Mouse (Mus musculus): ENCODE results near the gene Ntn3. TPM values are rescaled to one million over a fixed set of nuclear protein-coding genes. Genes with fewer than 3 reads are reported as not detected.

Ntn3 gene
- polyA plus RNA-seq, 1 experiment: 0.37 TPM

- Histone ChIP-seq H3K4me3 (replicated peaks; ENCODE audit: control insufficient read depth, low read depth, low read length) (no peak overlapping the region), H3K27ac (ENCODE audit: control insufficient read depth, insufficient read depth, low read depth, low read length, poor library complexity) (no peak overlapping the region), H3K4me1 (ENCODE audit: control insufficient read depth, insufficient read depth, low read length) (peaks cover 8% of the 10 kb centered on the region)
- 88% methylated on average over 5 of the region's 5 CpGs for WGBS
- TF ChIP-seq POLR2A (IDR thresholded peaks at IDR 0.05; ENCODE audit: borderline replicate concordance, control insufficient read depth, low read depth, low read length) (no peak), CTCF (IDR thresholded peaks at IDR 0.05; ENCODE audit: control insufficient read depth, insufficient read depth, low read length) (no peak)
Observed at GRCm38 (mm10) chr17:24161466-24161865, 47.9 kb downstream of the Ntn3 start.

- Histone ChIP-seq H3K4me3 (replicated peaks; ENCODE audit: control insufficient read depth, low read depth, low read length) (no peak overlapping the region), H3K4me1 (ENCODE audit: control insufficient read depth, insufficient read depth, low read length) (peaks cover 3% of the 10 kb centered on the region), H3K27ac (ENCODE audit: control insufficient read depth, insufficient read depth, low read depth, low read length, poor library complexity) (no peak overlapping the region)
- 89% methylated on average over 4 of the region's 4 CpGs for WGBS
- TF ChIP-seq POLR2A (IDR thresholded peaks at IDR 0.05; ENCODE audit: borderline replicate concordance, control insufficient read depth, low read depth, low read length): no peak
- TF ChIP-seq CTCF (IDR thresholded peaks at IDR 0.05; ENCODE audit: control insufficient read depth, insufficient read depth, low read length): no peak
Observed at GRCm38 (mm10) chr17:24157526-24157925, 51.8 kb downstream of the Ntn3 start.

GRCm38 (mm10) chr17:24157121-24157520, 52.2 kb downstream of the Ntn3 start:
- H3K27ac ChIP-seq (ENCODE audit: control insufficient read depth, insufficient read depth, low read depth, low read length, poor library complexity): no peak overlapping the region
- TF ChIP-seq POLR2A (IDR thresholded peaks at IDR 0.05; ENCODE audit: borderline replicate concordance, control insufficient read depth, low read depth, low read length): no peak
- TF ChIP-seq CTCF (IDR thresholded peaks at IDR 0.05; ENCODE audit: control insufficient read depth, insufficient read depth, low read length): no peak
- WGBS: 91% methylated on average over 6 of the region's 6 CpGs
- H3K4me3 ChIP-seq (replicated peaks; ENCODE audit: control insufficient read depth, low read depth, low read length): no peak overlapping the region
- peaks cover 3% of the 10 kb centered on the region for H3K4me1 ChIP-seq (ENCODE audit: control insufficient read depth, insufficient read depth, low read length)

GRCm38 (mm10) chr17:24156394-24156793, 52.9 kb downstream of the Ntn3 start:
- Histone ChIP-seq H3K4me3 (replicated peaks; ENCODE audit: control insufficient read depth, low read depth, low read length) (no peak overlapping the region), H3K4me1 (ENCODE audit: control insufficient read depth, insufficient read depth, low read length) (peaks cover 1% of the 10 kb centered on the region; the same call in 1 of the 2 replicates), H3K27ac (ENCODE audit: control insufficient read depth, insufficient read depth, low read depth, low read length, poor library complexity) (no peak overlapping the region)
- TF ChIP-seq CTCF (IDR thresholded peaks at IDR 0.05; ENCODE audit: control insufficient read depth, insufficient read depth, low read length) (no peak), POLR2A (IDR thresholded peaks at IDR 0.05; ENCODE audit: borderline replicate concordance, control insufficient read depth, low read depth, low read length) (no peak)
- WGBS: 84% methylated on average over 3 of the region's 3 CpGs

- WGBS: 93% methylated on average over 9 of the region's 9 CpGs
- Histone ChIP-seq H3K4me1 (ENCODE audit: control insufficient read depth, insufficient read depth, low read length) (peaks cover 1% of the 10 kb centered on the region; the same call in 1 of the 2 replicates), H3K27ac (ENCODE audit: control insufficient read depth, insufficient read depth, low read depth, low read length, poor library complexity) (no peak overlapping the region), H3K4me3 (replicated peaks; ENCODE audit: control insufficient read depth, low read depth, low read length) (no peak overlapping the region)
- TF ChIP-seq CTCF (IDR thresholded peaks at IDR 0.05; ENCODE audit: control insufficient read depth, insufficient read depth, low read length) (no peak), POLR2A (IDR thresholded peaks at IDR 0.05; ENCODE audit: borderline replicate concordance, control insufficient read depth, low read depth, low read length) (no peak)
Observed at GRCm38 (mm10) chr17:24155742-24156141, 53.6 kb downstream of the Ntn3 start.

GRCm38 (mm10) chr17:24154463-24154862, 54.9 kb downstream of the Ntn3 start:
- WGBS: 56% methylated on average over 3 of the region's 3 CpGs

More at GRCm38 (mm10) chr17:24154463-24154862, 54.9 kb downstream of the Ntn3 start:
- H3K27ac ChIP-seq (ENCODE audit: control insufficient read depth, insufficient read depth, low read depth, low read length, poor library complexity): no peak overlapping the region
- H3K4me3 ChIP-seq (replicated peaks; ENCODE audit: control insufficient read depth, low read depth, low read length): no peak overlapping the region
- H3K4me1 ChIP-seq (ENCODE audit: control insufficient read depth, insufficient read depth, low read length): peaks cover 1% of the 10 kb centered on the region; the same call in 1 of the 2 replicates
- no peak for TF ChIP-seq CTCF (IDR thresholded peaks at IDR 0.05; ENCODE audit: control insufficient read depth, insufficient read depth, low read length)
- no peak for TF ChIP-seq POLR2A (IDR thresholded peaks at IDR 0.05; ENCODE audit: borderline replicate concordance, control insufficient read depth, low read depth, low read length)

Other genes with a start within 250 kb of the Ntn3 start
- 6.8 TPM in 1 of 2 replicates, not detected in the other for gene Prss30, start 229.0 kb downstream of the Ntn3 start, polyA plus RNA-seq (2011; ENCODE audit: insufficient read depth, insufficient read length, low replicate concordance, missing spikeins)
- not detected in 2 replicates for gene Prss22, start 211.4 kb downstream of the Ntn3 start, polyA plus RNA-seq (2011; ENCODE audit: insufficient read depth, insufficient read length, low replicate concordance, missing spikeins)
- not detected in 2 replicates for gene Prss27, start 171.4 kb downstream of the Ntn3 start, polyA plus RNA-seq (2011; ENCODE audit: insufficient read depth, insufficient read length, low replicate concordance, missing spikeins)
- 11.4 and 13.6 TPM in 2 replicates for gene Kctd5, start 136.0 kb downstream of the Ntn3 start, polyA plus RNA-seq (2011; ENCODE audit: insufficient read depth, insufficient read length, low replicate concordance, missing spikeins)
- 15.7 and 18.7 TPM in 2 replicates for gene Pdpk1, start 58.6 kb downstream of the Ntn3 start, polyA plus RNA-seq (2011; ENCODE audit: insufficient read depth, insufficient read length, low replicate concordance, missing spikeins)
- gene Amdhd2, start 45.8 kb downstream of the Ntn3 start, polyA plus RNA-seq (2011; ENCODE audit: insufficient read depth, insufficient read length, low replicate concordance, missing spikeins): 24.9 and 57.8 TPM in 2 replicates
- 159 and 256 TPM in 2 replicates for gene Atp6v0c, start 39.8 kb downstream of the Ntn3 start, polyA plus RNA-seq (2011; ENCODE audit: insufficient read depth, insufficient read length, low replicate concordance, missing spikeins)
- gene Tbc1d24, start 4.0 kb downstream of the Ntn3 start, polyA plus RNA-seq (2011; ENCODE audit: insufficient read depth, insufficient read length, low replicate concordance, missing spikeins): 4.2 and 10.6 TPM in 2 replicates
- gene Tedc2, start 11.3 kb upstream of the Ntn3 start, polyA plus RNA-seq (2011; ENCODE audit: insufficient read depth, insufficient read length, low replicate concordance, missing spikeins): 11.7 and 15.1 TPM in 2 replicates
- 58.4 and 73.9 TPM in 2 replicates for gene Ccnf, start 42.0 kb upstream of the Ntn3 start, polyA plus RNA-seq (2011; ENCODE audit: insufficient read depth, insufficient read length, low replicate concordance, missing spikeins)
- gene Abca17, start 141.5 kb upstream of the Ntn3 start, polyA plus RNA-seq (2011; ENCODE audit: insufficient read depth, insufficient read length, low replicate concordance, missing spikeins): not detected in 2 replicates
- gene Abca3, start 142.4 kb upstream of the Ntn3 start, polyA plus RNA-seq (2011; ENCODE audit: insufficient read depth, insufficient read length, low replicate concordance, missing spikeins): 18.6 and 36.5 TPM in 2 replicates
- 53.5 and 73.6 TPM in 2 replicates for gene Rnps1, start 205.0 kb upstream of the Ntn3 start, polyA plus RNA-seq (2011; ENCODE audit: insufficient read depth, insufficient read length, low replicate concordance, missing spikeins)
- 10.7 and 11.8 TPM in 2 replicates for gene Eci1, start 217.1 kb upstream of the Ntn3 start, polyA plus RNA-seq (2011; ENCODE audit: insufficient read depth, insufficient read length, low replicate concordance, missing spikeins)
- gene Dnase1l2, start 233.6 kb upstream of the Ntn3 start, polyA plus RNA-seq (2011; ENCODE audit: insufficient read depth, insufficient read length, low replicate concordance, missing spikeins): 5.0 and 21.3 TPM in 2 replicates